Mouse (Mus musculus) stomach, postnatal 0 days (tissue): ENCODE results near the gene Ankrd54. TPM values are rescaled to one million over a fixed set of nuclear protein-coding genes. Genes with fewer than 3 reads are reported as not detected.

Experiments
- ATAC-seq: fragments of 200-750 bp; cut with Nextera tagmentation; 2 replicates; pipeline ENCODE4 v1.8.0; 2017; ENCODE audit not compliant: low FRiP score, low TSS enrichment
- DNase-seq: peaks from one replicate; pipeline ENCODE4 v3.0.0-alpha.2; 2016; ENCODE audit warnings: low spot score
- H3K27ac ChIP-seq: fragments of 300-500 bp; sonication (generic); replicated peaks from 2 replicates; pipeline ENCODE4 v1.5.1; 2014; ENCODE audit warnings: mild to moderate bottlenecking, control low read depth
- H3K27me3 ChIP-seq: fragments of 300-500 bp; sonication (generic); 2 replicates; pipeline ENCODE4 v1.6.1; 2014; ENCODE audit warnings: low read length; ENCODE audit not compliant: control insufficient read depth, insufficient read depth
- H3K36me3 ChIP-seq: fragments of 300-500 bp; sonication (generic); 2 replicates; pipeline ENCODE4 v1.6.1; 2014; ENCODE audit warnings: low read length, mixed read lengths; ENCODE audit not compliant: control insufficient read depth, insufficient read depth
- H3K4me1 ChIP-seq: fragments of 300-500 bp; sonication (generic); replicated peaks from 2 replicates; pipeline ENCODE4 v1.6.1; 2014; ENCODE audit warnings: antibody characterized with exemption; ENCODE audit not compliant: control insufficient read depth, insufficient read depth
- H3K4me2 ChIP-seq: fragments of 300-500 bp; sonication (generic); replicated peaks from 2 replicates; pipeline ENCODE4 v1.6.1; 2014; ENCODE audit warnings: low read depth, mild to moderate bottlenecking, control low read depth, moderate library complexity
- H3K4me3 ChIP-seq: fragments of 300-500 bp; sonication (generic); 2 replicates; pipeline ENCODE4 v1.5.1; 2014; ENCODE audit warnings: low read depth, low read length, control low read depth
- H3K9ac ChIP-seq: fragments of 300-500 bp; sonication (generic); 2 replicates; pipeline ENCODE4 v1.6.1; 2014; ENCODE audit warnings: mild to moderate bottlenecking, low read length, control low read depth, mixed read lengths
- H3K9me3 ChIP-seq: fragments of 300-500 bp; sonication (generic); 2 replicates; pipeline ENCODE4 v1.6.1; 2016; ENCODE audit warnings: low read length; ENCODE audit not compliant: control insufficient read depth
- CTCF ChIP-seq: IDR thresholded peaks from 2 replicates; pipeline ENCODE4 v1.5.1; 2016; ENCODE audit warnings: antibody characterized with exemption, low read depth, mild to moderate bottlenecking, moderate library complexity
- EP300 ChIP-seq: optimal IDR thresholded peaks from 2 replicates; pipeline ENCODE3; 2016; ENCODE audit warnings: antibody characterized with exemption
- WGBS: fragments of 180-500 bp; shearing (Covaris S2); extraction: QIAGEN DNeasy Blood & Tissue Kit; methylation state at CpG from one replicate; pipeline ENCODE4 v1.1.7; 2014; 5-methylcytosine and 5-hydroxymethylcytosine counted together
- polyA plus RNA-seq: library from polyadenylated mRNA; unstranded; fragments of >200 nt; fragmentation: Nextera tagmentation; extraction: Ambion mirVana; gene quantifications from 2 replicates; pipeline ENCODE4 v1.2.1, GENCODE M21; 2015

Ankrd54 gene
- polyA plus RNA-seq, 1 experiment from 2014 or later = 27.1 TPM

DNA sequence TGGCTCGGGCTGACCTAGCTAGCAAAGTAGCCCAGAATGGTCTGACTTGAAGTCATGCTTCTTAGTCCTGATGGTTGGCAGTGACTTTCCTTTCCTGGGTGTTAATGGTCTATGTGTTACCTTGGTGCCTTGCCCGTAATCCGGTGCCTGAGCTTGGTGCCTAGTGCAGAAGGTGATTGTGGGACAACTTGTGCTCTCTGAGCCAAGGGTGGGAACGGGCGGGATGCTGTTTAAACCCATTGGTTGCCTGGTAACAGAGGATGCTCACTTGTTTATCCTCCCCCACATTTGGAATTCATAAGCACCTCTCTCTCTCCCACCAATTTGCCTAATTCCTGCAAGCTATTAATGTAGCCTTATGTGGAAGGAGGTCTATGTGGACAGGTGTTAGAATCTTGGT is 32.8 kb upstream of the Ankrd54 start:
- Histone ChIP-seq H3K36me3 (peaks cover 4% of the 10 kb centered on the region; the same call in 1 of the 2 replicates), H3K9me3 (no peaks in the 10 kb centered on the region)
- WGBS = 76% methylated on average over 5 of the region's 5 CpGs

DNA sequence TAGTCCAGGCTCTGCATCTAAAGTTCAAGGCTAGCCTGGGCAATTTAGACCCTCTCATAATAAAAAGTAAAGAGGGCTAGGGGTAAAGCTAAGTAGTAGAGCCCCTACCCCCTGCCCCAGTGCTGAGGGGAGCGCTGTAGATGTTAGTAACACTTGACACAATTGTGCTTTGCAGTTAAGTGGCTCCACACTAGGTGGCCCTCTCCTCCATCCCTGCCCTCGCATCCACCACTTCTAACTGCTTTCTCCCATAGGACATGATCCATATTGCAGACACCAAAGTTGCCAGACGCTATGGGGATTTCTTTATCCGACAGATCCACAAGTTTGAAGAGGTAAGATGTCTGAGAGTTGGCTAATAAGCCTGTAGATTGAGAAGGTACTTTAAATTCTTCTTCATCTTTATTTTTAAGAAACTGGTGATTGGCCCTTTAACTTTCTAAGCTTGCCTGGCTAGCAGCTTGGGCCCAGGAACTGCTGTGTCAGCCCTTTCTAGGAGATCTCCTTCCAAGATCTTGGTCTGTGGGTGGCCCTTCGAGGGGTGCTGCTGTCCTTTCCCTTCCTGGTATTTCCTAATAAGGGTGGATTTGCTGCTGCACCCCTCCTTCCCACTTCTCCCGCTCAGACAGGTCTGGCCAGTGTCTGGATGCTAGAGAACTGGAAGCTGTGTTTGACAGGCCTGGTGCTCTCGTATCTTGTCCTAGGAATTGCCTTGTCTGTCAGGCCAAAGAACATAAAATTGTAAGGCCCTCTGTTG is 30.6 kb upstream of the Ankrd54 start:
- WGBS = 41% methylated on average over 7 of the region's 7 CpGs
- H3K27me3 ChIP-seq = no peaks in the 10 kb centered on the region
- peaks cover 9% of the 10 kb centered on the region for H3K4me1 ChIP-seq
- H3K36me3 ChIP-seq = peaks cover 7% of the 10 kb centered on the region; the same call in 1 of the 2 replicates
- H3K9ac ChIP-seq = peak overlapping the region; percentile 13; the same call in 1 of the 2 replicates
- H3K9me3 ChIP-seq = no peaks in the 10 kb centered on the region
- ATAC-seq (peak; percentile 48; the same call in 1 of the 2 replicates), DNase-seq (peak; percentile 52)
- TF ChIP-seq CTCF (peak; percentile 87), EP300 (no peak)
- H3K4me2 ChIP-seq = no peak overlapping the region
- H3K4me3 ChIP-seq = no peak overlapping the region
- peak overlapping the region; percentile 77 for H3K27ac ChIP-seq

More for the DNA sequence above, 32.8 kb upstream of the Ankrd54 start:
- no peak for ATAC-seq
- no peak for DNase-seq
- Histone ChIP-seq H3K4me1 (peaks cover 16% of the 10 kb centered on the region), H3K27ac (0 out of 2 replicates have a peak overlapping the region, but pooled peaks have one; percentile 24), H3K27me3 (no peaks in the 10 kb centered on the region), H3K4me2 (no peak overlapping the region), H3K9ac (no peak overlapping the region), H3K4me3 (no peak overlapping the region)
- TF ChIP-seq CTCF = no peak
- no peak for TF ChIP-seq EP300

DNA sequence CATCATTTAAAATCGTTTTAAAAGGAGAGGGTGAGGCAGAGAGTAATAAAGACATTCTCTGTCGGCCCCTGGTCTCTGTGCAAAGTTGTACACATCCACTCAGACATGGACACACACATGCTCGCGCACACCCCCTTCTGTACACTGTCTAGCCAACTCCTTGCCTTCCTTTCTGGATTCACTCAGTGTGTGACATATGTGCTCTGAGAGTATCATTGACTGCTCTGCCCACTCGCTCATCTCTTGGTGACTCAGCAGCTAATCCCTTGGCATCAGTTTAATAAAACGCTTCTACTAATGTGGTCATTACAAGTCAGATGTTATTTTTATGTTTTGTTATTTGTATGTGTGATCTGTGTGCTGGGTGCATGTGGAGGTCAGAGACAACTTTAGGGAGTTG is 29.6 kb upstream of the Ankrd54 start:
- Histone ChIP-seq H3K4me2 (no peak overlapping the region), H3K36me3 (peaks cover 8% of the 10 kb centered on the region; the same call in 1 of the 2 replicates), H3K27ac (peak overlapping the region; percentile 35; the same call in 1 of the 2 replicates), H3K4me3 (no peak overlapping the region), H3K4me1 (peaks cover 5% of the 10 kb centered on the region), H3K9ac (no peak overlapping the region), H3K9me3 (no peaks in the 10 kb centered on the region), H3K27me3 (no peaks in the 10 kb centered on the region)
- no peak for DNase-seq
- TF ChIP-seq CTCF (no peak), EP300 (no peak)
- no peak for ATAC-seq
- 57% methylated on average over 6 of the region's 6 CpGs for WGBS

DNA sequence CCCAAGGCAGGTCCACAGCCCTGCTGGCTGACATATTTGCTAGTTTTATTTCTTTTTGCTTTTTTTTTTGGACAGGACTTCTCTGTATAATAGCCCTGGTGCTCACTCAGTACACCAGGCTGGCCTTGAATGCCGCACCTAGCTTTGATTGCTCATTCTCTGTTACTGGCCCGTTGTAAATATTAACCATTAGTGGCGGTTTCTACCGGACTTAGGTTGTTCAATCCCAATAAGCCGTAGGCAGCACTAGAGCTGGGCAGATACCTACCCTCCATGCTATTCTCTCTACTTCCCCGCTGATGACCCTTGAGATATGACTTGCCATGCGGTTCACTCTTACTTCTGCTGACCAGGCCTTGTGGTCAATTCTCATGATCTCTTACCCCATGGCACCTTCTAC is 16.9 kb upstream of the Ankrd54 start:
- ATAC-seq (no peak), DNase-seq (no peak)
- 95% methylated on average over 7 of the region's 7 CpGs for WGBS
- no peak overlapping the region for H3K4me2 ChIP-seq
- no peak overlapping the region for H3K9ac ChIP-seq
- H3K27me3 ChIP-seq = no peaks in the 10 kb centered on the region
- peaks cover 43% of the 10 kb centered on the region for H3K36me3 ChIP-seq
- TF ChIP-seq CTCF (no peak), EP300 (no peak)
- no peaks in the 10 kb centered on the region for H3K4me1 ChIP-seq
- no peak overlapping the region for H3K27ac ChIP-seq
- no peak overlapping the region for H3K4me3 ChIP-seq
- no peaks in the 10 kb centered on the region for H3K9me3 ChIP-seq

DNA sequence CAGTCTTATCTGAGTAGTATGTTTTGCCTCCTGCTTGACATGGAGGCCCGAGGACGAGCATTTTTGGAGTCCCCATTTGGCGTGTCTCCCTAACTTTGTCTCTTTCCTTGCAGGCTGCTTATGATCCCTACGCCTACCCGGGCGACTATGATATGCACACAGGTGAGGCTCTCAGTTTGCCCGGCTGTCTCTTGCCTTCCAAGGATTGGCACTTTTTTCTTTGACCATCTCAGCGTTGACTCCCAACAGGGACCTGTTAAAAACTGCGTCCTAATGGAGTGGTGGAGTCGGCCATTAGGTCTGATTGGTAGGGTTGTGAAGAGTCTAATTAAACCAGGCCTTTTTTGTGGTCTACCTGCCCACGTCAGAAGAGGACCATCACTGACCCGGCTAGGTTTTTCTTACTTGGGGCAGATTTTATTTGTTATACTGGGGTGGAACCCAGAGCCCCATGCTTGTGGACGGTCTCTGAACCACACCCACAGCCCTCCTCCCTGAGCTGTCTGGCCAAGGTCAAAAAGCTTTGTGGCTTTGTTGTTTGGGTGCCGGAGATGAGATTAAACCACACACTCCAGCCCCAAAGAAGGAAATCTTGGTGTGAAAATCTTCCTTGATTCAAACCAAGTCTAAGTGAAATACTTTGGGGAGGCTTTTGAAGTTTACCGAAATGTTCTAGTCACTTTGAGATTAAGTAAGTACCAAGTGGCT is 13.1 kb upstream of the Ankrd54 start:
- Histone ChIP-seq H3K27ac (peak overlapping the region; percentile 83), H3K4me1 (no peaks in the 10 kb centered on the region), H3K4me3 (peak overlapping the region; percentile 89), H3K4me2 (peak overlapping the region; percentile 75), H3K27me3 (no peaks in the 10 kb centered on the region), H3K36me3 (peaks cover 15% of the 10 kb centered on the region), H3K9me3 (no peaks in the 10 kb centered on the region), H3K9ac (peak overlapping the region; percentile 84)
- TF ChIP-seq CTCF (no peak), EP300 (no peak)
- ATAC-seq = no peak
- DNase-seq = no peak
- 26% methylated on average over 15 of the region's 15 CpGs for WGBS
